In the genomic region with DNA sequence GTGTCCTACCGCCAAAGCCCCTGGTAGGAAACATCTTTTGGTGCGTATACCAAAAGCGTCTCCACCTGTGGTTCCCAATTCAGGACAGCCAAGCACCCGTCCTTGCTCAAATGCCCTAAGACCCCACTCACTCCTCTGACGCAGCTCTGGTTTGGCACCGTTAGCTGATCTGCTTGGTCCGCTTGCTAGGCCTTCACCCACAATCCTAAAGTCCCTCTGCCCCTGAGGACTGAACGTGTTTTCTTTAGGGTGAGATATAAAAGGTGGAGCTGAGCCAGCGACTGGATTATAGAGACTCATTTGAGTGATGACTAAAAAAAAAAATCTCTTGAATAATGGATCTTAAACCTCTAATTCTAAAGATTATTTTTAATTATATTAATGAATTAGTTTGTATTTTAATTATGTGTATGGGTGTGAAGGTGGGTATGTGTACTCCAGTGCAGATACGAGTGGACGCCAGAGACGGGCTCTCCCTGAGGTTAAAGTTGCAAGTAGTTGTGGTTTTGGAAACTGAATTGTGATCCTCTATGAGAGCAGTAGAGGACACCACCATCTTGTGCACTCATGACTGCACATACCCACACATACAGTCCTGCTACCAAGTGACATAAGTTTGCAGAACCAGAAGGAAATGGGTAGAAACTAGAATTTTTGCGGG, we compare ENCODE assay signal across 8 mouse cellular contexts. TPM values are rescaled to one million over a fixed set of nuclear protein-coding genes. Genes with fewer than 3 reads are reported as not detected.
DNase-seq lines count a peak whose midpoint lies in the region; ATAC-seq and TF ChIP-seq lines count a peak whose summit lies in the region.

No protein-coding gene starts in this region.

- no peaks in the 10 kb centered on the region for H3K27me3 ChIP-seq in lung, embryonic 14.5 days (ENCODE audit: insufficient read depth, low read length)
- no peaks in the 10 kb centered on the region for H3K27me3 ChIP-seq in hindbrain, postnatal 0 days (ENCODE audit: insufficient read depth, low read length)
- no peaks in the 10 kb centered on the region for H3K27me3 ChIP-seq in myocyte (ENCODE audit: control insufficient read depth, insufficient read depth, insufficient read length)

- H3K4me2 ChIP-seq in lung, embryonic 14.5 days = peak overlapping the region; percentile 87
- H3K4me2 ChIP-seq in hindbrain, postnatal 0 days (ENCODE audit: low read depth, low read length) = peak overlapping the region; percentile 63
- H3K4me2 ChIP-seq in myocyte (ENCODE audit: low read depth) = peak overlapping the region; percentile 72

- H3K79me2 ChIP-seq in myocyte (ENCODE audit: control insufficient read depth, insufficient read depth) = peaks cover 25% of the 10 kb centered on the region

- peak; percentile 9 for DNase-seq in lung, embryonic 14.5 days
- DNase-seq in lung, postnatal 14 days = no peak
- DNase-seq in hindbrain, postnatal 0 days (ENCODE audit: low spot score) = peak; percentile 46
- no peak for DNase-seq in thymus, postnatal 36 days
- no peak for DNase-seq in kidney, postnatal 10 days
- no peak for DNase-seq in layer of hippocampus, postnatal 14 days (ENCODE audit: low spot score in 2 of 2)

- peak; percentile 18; the same call in 1 of the 2 replicates for ATAC-seq in lung, embryonic 14.5 days (ENCODE audit: insufficient read depth)
- ATAC-seq in hindbrain, postnatal 0 days = peak; percentile 15

- peak overlapping the region; percentile 68 for H3K9ac ChIP-seq in lung, embryonic 14.5 days
- H3K9ac ChIP-seq in hindbrain, postnatal 0 days (replicated peaks; ENCODE audit: low read length) = peak overlapping the region; percentile 61

- TF ChIP-seq CTCF in lung, embryonic 14.5 days (IDR thresholded peaks at IDR 0.05; ENCODE audit: low read depth) = no peak
- no peak for TF ChIP-seq CTCF in hindbrain, postnatal 0 days (IDR thresholded peaks at IDR 0.05; ENCODE audit: low read depth)

- WGBS in lung, embryonic 14.5 days = 20% methylated on average over 13 of the region's 13 CpGs
- WGBS in hindbrain, postnatal 0 days = 22% methylated on average over 13 of the region's 13 CpGs

- H3K27ac ChIP-seq in lung, embryonic 14.5 days (ENCODE audit: low read depth) = no peak overlapping the region; the same call in 1 of the 2 replicates
- H3K27ac ChIP-seq in brown adipose tissue, adult 24 weeks (replicated peaks; ENCODE audit: low read depth, low read length) = peak overlapping the region; percentile 46
- peak overlapping the region; percentile 88 for H3K27ac ChIP-seq in hindbrain, postnatal 0 days

- no peaks in the 10 kb centered on the region for H3K9me3 ChIP-seq in lung, embryonic 14.5 days (ENCODE audit: low read depth, low read length)
- H3K9me3 ChIP-seq in hindbrain, postnatal 0 days (ENCODE audit: low read length) = no peaks in the 10 kb centered on the region

- 0 out of 2 replicates have a peak, but pooled peaks cover 3% of the 10 kb centered on the region for H3K4me1 ChIP-seq in lung, embryonic 14.5 days (ENCODE audit: insufficient read depth)
- peaks cover 4% of the 10 kb centered on the region for H3K4me1 ChIP-seq in brown adipose tissue, adult 24 weeks (ENCODE audit: control insufficient read depth, insufficient read depth, insufficient read length, low read length)
- H3K4me1 ChIP-seq in hindbrain, postnatal 0 days (ENCODE audit: insufficient read depth, low read length) = peaks cover 14% of the 10 kb centered on the region; the same call in 1 of the 2 replicates

- H3ac ChIP-seq in myocyte (ENCODE audit: control insufficient read depth, insufficient read length) = peak overlapping the region; percentile 37

- TF ChIP-seq POLR2A in myocyte (IDR thresholded peaks at IDR 0.05; ENCODE audit: insufficient read length, low read depth) = no peak

- H3K36me3 ChIP-seq in lung, embryonic 14.5 days (ENCODE audit: insufficient read depth) = peaks cover 5% of the 10 kb centered on the region; the same call in 1 of the 2 replicates
- H3K36me3 ChIP-seq in hindbrain, postnatal 0 days (ENCODE audit: insufficient read depth, low read length) = no peaks in the 10 kb centered on the region
- no peaks in the 10 kb centered on the region for H3K36me3 ChIP-seq in myocyte (ENCODE audit: control insufficient read depth, insufficient read depth)

- H3K4me3 ChIP-seq in lung, embryonic 14.5 days (ENCODE audit: low read depth, low read length) = peak overlapping the region; percentile 76
- H3K4me3 ChIP-seq in brown adipose tissue, adult 24 weeks (ENCODE audit: insufficient read depth, low read depth, low read length) = peak overlapping the region; percentile 69
- H3K4me3 ChIP-seq in hindbrain, postnatal 0 days (ENCODE audit: low read length) = peak overlapping the region; percentile 73
- peak overlapping the region; percentile 39 for H3K4me3 ChIP-seq in myocyte

TF ChIP-seq in myocyte, 11 proteins besides CTCF, POLR2A, EP300 and RAD21:
- no peak for TF ChIP-seq MYOG (IDR thresholded peaks at IDR 0.05; ENCODE audit: control insufficient read depth in 1 of 3, insufficient read depth in 1 of 3, insufficient read length in 2 of 3, low read depth in 2 of 3)
- TF ChIP-seq POLR2AphosphoS2 (IDR thresholded peaks at IDR 0.05; ENCODE audit: insufficient read length, low read depth) = no peak
- TF ChIP-seq MYOD1 (IDR thresholded peaks at IDR 0.05; ENCODE audit: control insufficient read depth in 1 of 3, insufficient read length in 2 of 3, low read depth in 2 of 3) = no peak
- no peak for TF ChIP-seq MAX (IDR thresholded peaks at IDR 0.05; ENCODE audit: low read depth)
- TF ChIP-seq E2F4 (IDR thresholded peaks at IDR 0.05; ENCODE audit: insufficient read depth) = no peak
- no peak for TF ChIP-seq USF1 (IDR thresholded peaks at IDR 0.05; ENCODE audit: low read depth)
- no peak for TF ChIP-seq TCF12 (IDR thresholded peaks at IDR 0.05; ENCODE audit: insufficient read depth, poor library complexity, severe bottlenecking)
- TF ChIP-seq SRF (IDR thresholded peaks at IDR 0.05; ENCODE audit: control insufficient read depth, insufficient read length, low read depth) = no peak
- no peak for TF ChIP-seq TCF3 (IDR thresholded peaks at IDR 0.05; ENCODE audit: insufficient read length, low read depth)
- no peak for TF ChIP-seq CEBPB (IDR thresholded peaks at IDR 0.05; ENCODE audit: insufficient read depth, poor library complexity, severe bottlenecking)
- no peak for TF ChIP-seq REST (IDR thresholded peaks at IDR 0.05; ENCODE audit: insufficient read depth, insufficient read length)

RNA-seq across cellular contexts. Expression of gene Anks3, which starts 0.9 kb away (rescaled TPM):
- 49.3 and 53.1 TPM in 2 replicates for polyA plus RNA-seq in lung, embryonic 14.5 days (2014; fragmentation: Nextera tagmentation; extraction: Ambion mirVana)
- 12.0 and 14.1 TPM in 2 replicates for polyA plus RNA-seq in brown adipose tissue, adult 24 weeks (2012; ENCODE audit: insufficient read depth, insufficient read length, missing spikeins)
- total RNA-seq in hindbrain, postnatal 0 days (2014; rRNA removed) = 35.0 and 47.7 TPM in 2 replicates
- 38.0 and 44.1 TPM in 2 replicates for polyA plus RNA-seq in hindbrain, postnatal 0 days (2015; fragmentation: Nextera tagmentation; extraction: Ambion mirVana)
- polyA plus RNA-seq in myocyte (2012; fragmentation: generic; extraction: Trizol) = 25.2 TPM
- total RNA-seq in layer of hippocampus, postnatal 14 days (2021) = 10 to 100 TPM; 57.1 to 58.6 TPM

RNA-seq across cellular contexts. Expression of gene Nudt16l1, which starts 26.3 kb away (rescaled TPM):
- 145 and 154 TPM in 2 replicates for polyA plus RNA-seq in lung, embryonic 14.5 days (2014; fragmentation: Nextera tagmentation; extraction: Ambion mirVana)
- 34.4 and 43.4 TPM in 2 replicates for polyA plus RNA-seq in brown adipose tissue, adult 24 weeks (2012; ENCODE audit: insufficient read depth, insufficient read length, missing spikeins)
- 29.8 and 43.0 TPM in 2 replicates for total RNA-seq in hindbrain, postnatal 0 days (2014; rRNA removed)
- 119 and 121 TPM in 2 replicates for polyA plus RNA-seq in hindbrain, postnatal 0 days (2015; fragmentation: Nextera tagmentation; extraction: Ambion mirVana)
- polyA plus RNA-seq in myocyte (2012; fragmentation: generic; extraction: Trizol) = 46.1 TPM
- 10 to 100 TPM; 75.5 to 77.1 TPM for total RNA-seq in layer of hippocampus, postnatal 14 days (2021)

RNA-seq across cellular contexts. Expression of gene Sept12, which starts 32.8 kb away (rescaled TPM):
- 0.14 and 0.20 TPM in 2 replicates for polyA plus RNA-seq in lung, embryonic 14.5 days (2014; fragmentation: Nextera tagmentation; extraction: Ambion mirVana)
- not detected in 2 replicates for polyA plus RNA-seq in brown adipose tissue, adult 24 weeks (2012; ENCODE audit: insufficient read depth, insufficient read length, missing spikeins)
- not detected in 2 replicates for total RNA-seq in hindbrain, postnatal 0 days (2014; rRNA removed)
- polyA plus RNA-seq in hindbrain, postnatal 0 days (2015; fragmentation: Nextera tagmentation; extraction: Ambion mirVana) = not detected in 2 replicates
- 0.04 TPM for polyA plus RNA-seq in myocyte (2012; fragmentation: generic; extraction: Trizol)
- total RNA-seq in layer of hippocampus, postnatal 14 days (2021) = not detected

RNA-seq across cellular contexts. Expression of gene Smim22, which starts 42.2 kb away (rescaled TPM):
- 13.5 and 15.8 TPM in 2 replicates for polyA plus RNA-seq in lung, embryonic 14.5 days (2014; fragmentation: Nextera tagmentation; extraction: Ambion mirVana)
- polyA plus RNA-seq in brown adipose tissue, adult 24 weeks (2012; ENCODE audit: insufficient read depth, insufficient read length, missing spikeins) = not detected in 2 replicates
- not detected in 2 replicates for total RNA-seq in hindbrain, postnatal 0 days (2014; rRNA removed)
- 6.5 and 6.6 TPM in 2 replicates for polyA plus RNA-seq in hindbrain, postnatal 0 days (2015; fragmentation: Nextera tagmentation; extraction: Ambion mirVana)
- 8.5 TPM for polyA plus RNA-seq in myocyte (2012; fragmentation: generic; extraction: Trizol)
- total RNA-seq in layer of hippocampus, postnatal 14 days (2021) = not detected

RNA-seq across cellular contexts. Expression of gene Rogdi, which starts 48.5 kb away (rescaled TPM):
- 53.5 and 59.9 TPM in 2 replicates for polyA plus RNA-seq in lung, embryonic 14.5 days (2014; fragmentation: Nextera tagmentation; extraction: Ambion mirVana)
- polyA plus RNA-seq in brown adipose tissue, adult 24 weeks (2012; ENCODE audit: insufficient read depth, insufficient read length, missing spikeins) = 26.5 and 29.3 TPM in 2 replicates
- total RNA-seq in hindbrain, postnatal 0 days (2014; rRNA removed) = 105 and 126 TPM in 2 replicates
- 142 and 148 TPM in 2 replicates for polyA plus RNA-seq in hindbrain, postnatal 0 days (2015; fragmentation: Nextera tagmentation; extraction: Ambion mirVana)
- 50.5 TPM for polyA plus RNA-seq in myocyte (2012; fragmentation: generic; extraction: Trizol)
- 100 to 1,000 TPM; 280 to 286 TPM for total RNA-seq in layer of hippocampus, postnatal 14 days (2021)

Comparison
In these comparisons a context has a peak if more than half of its experiments do, and no peak if none do; other contexts are left out.
1. DNase-seq: peak in lung, embryonic 14.5 days (single experiment) and hindbrain, postnatal 0 days (single experiment); none in lung, postnatal 14 days (single experiment), thymus, postnatal 36 days (0 of 2), kidney, postnatal 10 days (single experiment) and layer of hippocampus, postnatal 14 days (0 of 2).
2. Peak in every context shown above with its lines, with median percentiles within 50 percentile points of each other: H3K4me2 ChIP-seq and H3K4me3 ChIP-seq.